In the genomic region with DNA sequence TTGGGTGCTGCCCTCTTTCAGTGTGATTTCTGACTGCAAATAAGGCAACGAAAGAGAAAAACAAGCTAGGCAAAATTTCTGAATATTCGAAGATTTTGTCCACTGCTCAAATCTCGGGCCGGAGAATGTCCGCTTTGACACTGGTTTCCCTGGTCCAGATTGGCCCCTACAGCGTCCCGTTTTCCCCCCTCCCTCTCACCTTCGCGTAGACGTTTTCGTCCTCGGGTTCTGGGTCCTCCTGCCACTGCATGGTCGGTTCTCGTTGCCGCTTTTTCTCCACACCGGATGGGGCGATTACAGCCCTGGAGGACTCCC, we compare ENCODE assay signal across 8 mouse cellular contexts. TPM values are rescaled to one million over a fixed set of nuclear protein-coding genes. Genes with fewer than 3 reads are reported as not detected.
DNase-seq lines count a peak whose midpoint lies in the region; ATAC-seq and TF ChIP-seq lines count a peak whose summit lies in the region.

No protein-coding gene starts in this region.

- no peak for TF ChIP-seq CTCF in lung, adult 2 months (IDR thresholded peaks at IDR 0.05; ENCODE audit: insufficient read depth, low read length)

- no peaks in the 10 kb centered on the region for H3K27me3 ChIP-seq in hindbrain, embryonic 10.5 days (ENCODE audit: insufficient read depth, poor library complexity, severe bottlenecking)

- peak overlapping the region; percentile 93 for H3K27ac ChIP-seq in hindbrain, embryonic 10.5 days

- WGBS in lung, adult 2 months, result 28% methylated on average over 17 of the region's 17 CpGs
- WGBS in hindbrain, embryonic 10.5 days, result 17% methylated on average over 17 of the region's 17 CpGs

- ATAC-seq in megakaryocyte, adult 5-6 weeks (ENCODE audit: poor library complexity, severe bottlenecking), result peak; percentile 17

- peak; percentile 50 for DNase-seq in adrenal gland, adult 8-10 months
- DNase-seq in adrenal gland, postnatal 10 days, result no peak
- DNase-seq in lung, adult 2 months, result no peak
- DNase-seq in lung, adult 18-20 months, result no peak
- no peak for DNase-seq in hindbrain, embryonic 10.5 days (ENCODE audit: low spot score)
- DNase-seq in layer of hippocampus, postnatal 14 days (ENCODE audit: low spot score in 2 of 2), result no peak
- no peak for DNase-seq in kidney, adult 18-20 months

- no peaks in the 10 kb centered on the region for H3K9me3 ChIP-seq in hindbrain, embryonic 10.5 days

- peak overlapping the region; percentile 73 for H3K4me3 ChIP-seq in lung, adult 2 months (replicated peaks; ENCODE audit: extremely low read depth, low read depth, low read length)
- H3K4me3 ChIP-seq in hindbrain, embryonic 10.5 days, result peak overlapping the region; percentile 67

- no peak for TF ChIP-seq POLR2A in lung, adult 2 months (IDR thresholded peaks at IDR 0.05; ENCODE audit: borderline replicate concordance, extremely low read depth, low read depth, low read length)

- peaks cover 6% of the 10 kb centered on the region for H3K4me1 ChIP-seq in lung, adult 2 months (ENCODE audit: control insufficient read depth, insufficient read depth, low read length)
- H3K4me1 ChIP-seq in hindbrain, embryonic 10.5 days (replicated peaks), result peaks cover 14% of the 10 kb centered on the region

- H3K36me3 ChIP-seq in hindbrain, embryonic 10.5 days, result peaks cover 38% of the 10 kb centered on the region

RNA-seq across cellular contexts. Expression of a gene that starts 0.5 kb away (rescaled TPM):
- total RNA-seq in adrenal gland, adult 8-10 months (2022), result 10 to 100 TPM; 29.0 to 41.2 (median 40.0) TPM
- total RNA-seq in adrenal gland, postnatal 10 days (2021), result 10 to 100 TPM; 31.3 to 34.2 TPM
- 44.6 and 51.4 TPM in 2 replicates for polyA plus RNA-seq in lung, adult 2 months (2012; rRNA removed)
- polyA plus RNA-seq in hindbrain, embryonic 10.5 days (2016; fragmentation: Nextera tagmentation; extraction: Ambion mirVana), result 89.3 and 103 TPM in 2 replicates
- 17.3 and 19.2 TPM in 2 replicates for total RNA-seq in megakaryocyte, adult 5-6 weeks (2015)
- 44.0 and 47.9 TPM in 2 replicates for total RNA-seq in megakaryocyte, adult 5-6 weeks (2017)
- total RNA-seq in layer of hippocampus, postnatal 14 days (2021), result 10 to 100 TPM; 38.5 to 41.7 TPM

RNA-seq across cellular contexts. Expression of a gene that starts 0.6 kb away (rescaled TPM):
- 100 to 1,000 TPM; 217 to 320 (median 257) TPM for total RNA-seq in adrenal gland, adult 8-10 months (2022)
- 100 to 1,000 TPM; 446 to 511 TPM for total RNA-seq in adrenal gland, postnatal 10 days (2021)
- polyA plus RNA-seq in lung, adult 2 months (2012; rRNA removed), result 102 and 118 TPM in 2 replicates
- polyA plus RNA-seq in hindbrain, embryonic 10.5 days (2016; fragmentation: Nextera tagmentation; extraction: Ambion mirVana), result 186 and 210 TPM in 2 replicates
- 169 and 180 TPM in 2 replicates for total RNA-seq in megakaryocyte, adult 5-6 weeks (2015)
- 84.7 and 91.6 TPM in 2 replicates for total RNA-seq in megakaryocyte, adult 5-6 weeks (2017)
- total RNA-seq in layer of hippocampus, postnatal 14 days (2021), result 100 to 1,000 TPM; 169 to 189 TPM

RNA-seq across cellular contexts. Expression of a gene that starts 41.3 kb away (rescaled TPM):
- total RNA-seq in adrenal gland, adult 8-10 months (2022), result 100 to 1,000 TPM; 423 to 601 (median 476) TPM
- 100 to 1,000 TPM; 307 to 320 TPM for total RNA-seq in adrenal gland, postnatal 10 days (2021)
- polyA plus RNA-seq in lung, adult 2 months (2012; rRNA removed), result 199 and 241 TPM in 2 replicates
- 261 and 307 TPM in 2 replicates for polyA plus RNA-seq in hindbrain, embryonic 10.5 days (2016; fragmentation: Nextera tagmentation; extraction: Ambion mirVana)
- 116 and 133 TPM in 2 replicates for total RNA-seq in megakaryocyte, adult 5-6 weeks (2015)
- 142 and 148 TPM in 2 replicates for total RNA-seq in megakaryocyte, adult 5-6 weeks (2017)
- 100 to 1,000 TPM; 380 to 412 TPM for total RNA-seq in layer of hippocampus, postnatal 14 days (2021)
